Mouse (Mus musculus): ENCODE data around the gene Pdcd2l.

- TF ChIP-seq CTCF (IDR thresholded peaks at IDR 0.05; ENCODE audit: borderline replicate concordance, control insufficient read depth, extremely low read depth, insufficient read depth, low read length, poor library complexity) (no peak), POLR2A (IDR thresholded peaks at IDR 0.05; ENCODE audit: control insufficient read depth, extremely low read depth, insufficient read depth, low read length, poor library complexity) (peak; percentile 80)
These were observed 27.8 kb downstream of the Pdcd2l start for GRCm38 (mm10) chr7:34168470-34169251.
